Mouse (Mus musculus): ENCODE results near the gene Tmem91.

GRCm38 (mm10) chr7:25644631-25645030 lies 30.3 kb downstream of the Tmem91 start:
- TF ChIP-seq CHD2 (IDR thresholded peaks at IDR 0.05; ENCODE audit: low read depth, low read length) (no peak), ZNF384 (IDR thresholded peaks at IDR 0.05; ENCODE audit: low read depth, low read length) (no peak), HCFC1 (IDR thresholded peaks at IDR 0.05; ENCODE audit: borderline replicate concordance, insufficient read depth, low read length) (no peak), MAFK (IDR thresholded peaks at IDR 0.05; ENCODE audit: insufficient read depth, low read depth, low read length) (no peak), ZC3H11A (IDR thresholded peaks at IDR 0.05; ENCODE audit: borderline replicate concordance, low read depth, low read length) (no peak)

Measured in ES-E14 (cell line).